Mouse (Mus musculus): ENCODE measurements around the gene Creb5. TPM values are rescaled to one million over a fixed set of nuclear protein-coding genes. Genes with fewer than 3 reads are reported as not detected.

Creb5 gene
- total RNA-seq, 1 experiment, result 1.1 TPM

GRCm38 (mm10) chr6:53541798-53542197 lies 254.7 kb downstream of the Creb5 start:
- Histone ChIP-seq H3K9me3 (ENCODE audit: control insufficient read depth, insufficient read depth, low read depth, low read length) (no peaks in the 10 kb centered on the region), H3K4me1 (ENCODE audit: control insufficient read depth in 2 of 2, insufficient read depth in 2 of 2, low read length in 2 of 2, poor library complexity in 1 of 2) (no peaks in the 10 kb centered on the region), H3K27ac (ENCODE audit: insufficient read depth, low read depth, low read length, poor library complexity, severe bottlenecking) (no peak overlapping the region), H3K9ac (ENCODE audit: insufficient read depth, low read depth, low read length, poor library complexity, severe bottlenecking) (no peak overlapping the region), H3K36me3 (ENCODE audit: control insufficient read depth, insufficient read depth, low read length, poor library complexity, severe bottlenecking) (no peaks in the 10 kb centered on the region), H3K4me3 (ENCODE audit: insufficient read depth in 1 of 2, low read depth in 1 of 2, low read length in 2 of 2, poor library complexity in 1 of 2, severe bottlenecking in 1 of 2) (no peak overlapping the region)
- in situ Hi-C loops (cut with MboI; ENCODE audit: low sequenced_read_pairs in 2 of 2, unreplicated experiment in 2 of 2), result no loop called here
- TF ChIP-seq ZC3H11A (IDR thresholded peaks at IDR 0.05; ENCODE audit: borderline replicate concordance, low read depth, low read length) (no peak), HCFC1 (IDR thresholded peaks at IDR 0.05; ENCODE audit: borderline replicate concordance, insufficient read depth, low read length) (no peak), CHD2 (IDR thresholded peaks at IDR 0.05; ENCODE audit: low read depth, low read length) (no peak), ZNF384 (IDR thresholded peaks at IDR 0.05; ENCODE audit: low read depth, low read length) (no peak), MAFK (IDR thresholded peaks at IDR 0.05; ENCODE audit: insufficient read depth, low read depth, low read length) (no peak)
- no peak for DNase-seq (ENCODE audit: low read depth, low spot score)

- in situ Hi-C loops (cut with MboI; ENCODE audit: low sequenced_read_pairs in 2 of 2, unreplicated experiment in 2 of 2), result no loop called here
These were observed 258.4 kb downstream of the Creb5 start for GRCm38 (mm10) chr6:53545483-53545900.

GRCm38 (mm10) chr6:53545989-53546388 lies 258.9 kb downstream of the Creb5 start:
- TF ChIP-seq ZNF384 (IDR thresholded peaks at IDR 0.05; ENCODE audit: low read depth, low read length), result no peak
- Histone ChIP-seq H3K9me3 (ENCODE audit: control insufficient read depth, insufficient read depth, low read depth, low read length) (no peaks in the 10 kb centered on the region), H3K4me3 (ENCODE audit: insufficient read depth in 1 of 2, low read depth in 1 of 2, low read length in 2 of 2, poor library complexity in 1 of 2, severe bottlenecking in 1 of 2) (no peak overlapping the region), H3K36me3 (ENCODE audit: control insufficient read depth, insufficient read depth, low read length, poor library complexity, severe bottlenecking) (no peaks in the 10 kb centered on the region), H3K27ac (ENCODE audit: insufficient read depth, low read depth, low read length, poor library complexity, severe bottlenecking) (no peak overlapping the region), H3K4me1 (ENCODE audit: control insufficient read depth in 2 of 2, insufficient read depth in 2 of 2, low read length in 2 of 2, poor library complexity in 1 of 2) (no peaks in the 10 kb centered on the region), H3K9ac (ENCODE audit: insufficient read depth, low read depth, low read length, poor library complexity, severe bottlenecking) (no peak overlapping the region)
- in situ Hi-C loops (cut with MboI; ENCODE audit: low sequenced_read_pairs in 2 of 2, unreplicated experiment in 2 of 2), result no loop called here
- no peak for DNase-seq (ENCODE audit: low read depth, low spot score)

More at GRCm38 (mm10) chr6:53545483-53545900, 258.4 kb downstream of the Creb5 start:
- H3K27ac ChIP-seq (ENCODE audit: insufficient read depth, low read depth, low read length, poor library complexity, severe bottlenecking), result no peak overlapping the region
- DNase-seq (ENCODE audit: low read depth, low spot score), result no peak
- H3K9ac ChIP-seq (ENCODE audit: insufficient read depth, low read depth, low read length, poor library complexity, severe bottlenecking), result no peak overlapping the region
- no peaks in the 10 kb centered on the region for H3K36me3 ChIP-seq (ENCODE audit: control insufficient read depth, insufficient read depth, low read length, poor library complexity, severe bottlenecking)
- H3K9me3 ChIP-seq (ENCODE audit: control insufficient read depth, insufficient read depth, low read depth, low read length), result no peaks in the 10 kb centered on the region
- no peak overlapping the region for H3K4me3 ChIP-seq (ENCODE audit: insufficient read depth in 1 of 2, low read depth in 1 of 2, low read length in 2 of 2, poor library complexity in 1 of 2, severe bottlenecking in 1 of 2)
- no peaks in the 10 kb centered on the region for H3K4me1 ChIP-seq (ENCODE audit: control insufficient read depth in 2 of 2, insufficient read depth in 2 of 2, low read length in 2 of 2, poor library complexity in 1 of 2)
- TF ChIP-seq HCFC1 (IDR thresholded peaks at IDR 0.05; ENCODE audit: borderline replicate concordance, insufficient read depth, low read length), result no peak
- no peak for TF ChIP-seq ZNF384 (IDR thresholded peaks at IDR 0.05; ENCODE audit: low read depth, low read length)
- TF ChIP-seq CHD2 (IDR thresholded peaks at IDR 0.05; ENCODE audit: low read depth, low read length), result no peak
- TF ChIP-seq MAFK (IDR thresholded peaks at IDR 0.05; ENCODE audit: insufficient read depth, low read depth, low read length), result no peak
- no peak for TF ChIP-seq ZC3H11A (IDR thresholded peaks at IDR 0.05; ENCODE audit: borderline replicate concordance, low read depth, low read length)

- H3K27ac ChIP-seq (ENCODE audit: insufficient read depth, low read depth, low read length, poor library complexity, severe bottlenecking), result no peak overlapping the region
- H3K4me1 ChIP-seq (ENCODE audit: control insufficient read depth in 2 of 2, insufficient read depth in 2 of 2, low read length in 2 of 2, poor library complexity in 1 of 2), result no peaks in the 10 kb centered on the region
- H3K36me3 ChIP-seq (ENCODE audit: control insufficient read depth, insufficient read depth, low read length, poor library complexity, severe bottlenecking), result no peaks in the 10 kb centered on the region
- no peak for DNase-seq (ENCODE audit: low read depth, low spot score)
- no peak overlapping the region for H3K9ac ChIP-seq (ENCODE audit: insufficient read depth, low read depth, low read length, poor library complexity, severe bottlenecking)
- in situ Hi-C loops (cut with MboI; ENCODE audit: low sequenced_read_pairs in 2 of 2, unreplicated experiment in 2 of 2), result no loop called here
- TF ChIP-seq CHD2 (IDR thresholded peaks at IDR 0.05; ENCODE audit: low read depth, low read length) (no peak), HCFC1 (IDR thresholded peaks at IDR 0.05; ENCODE audit: borderline replicate concordance, insufficient read depth, low read length) (no peak), MAFK (IDR thresholded peaks at IDR 0.05; ENCODE audit: insufficient read depth, low read depth, low read length) (no peak), ZC3H11A (IDR thresholded peaks at IDR 0.05; ENCODE audit: borderline replicate concordance, low read depth, low read length) (no peak), ZNF384 (IDR thresholded peaks at IDR 0.05; ENCODE audit: low read depth, low read length) (no peak)
- H3K9me3 ChIP-seq (ENCODE audit: control insufficient read depth, insufficient read depth, low read depth, low read length), result no peaks in the 10 kb centered on the region
- H3K4me3 ChIP-seq (ENCODE audit: insufficient read depth in 1 of 2, low read depth in 1 of 2, low read length in 2 of 2, poor library complexity in 1 of 2, severe bottlenecking in 1 of 2), result no peak overlapping the region
These were observed 261.2 kb downstream of the Creb5 start for GRCm38 (mm10) chr6:53548236-53548635.

- no peak overlapping the region for H3K4me3 ChIP-seq (ENCODE audit: insufficient read depth in 1 of 2, low read depth in 1 of 2, low read length in 2 of 2, poor library complexity in 1 of 2, severe bottlenecking in 1 of 2)
- H3K27ac ChIP-seq (ENCODE audit: insufficient read depth, low read depth, low read length, poor library complexity, severe bottlenecking), result no peak overlapping the region
- no peak for TF ChIP-seq MAFK (IDR thresholded peaks at IDR 0.05; ENCODE audit: insufficient read depth, low read depth, low read length)
- TF ChIP-seq ZNF384 (IDR thresholded peaks at IDR 0.05; ENCODE audit: low read depth, low read length), result no peak
- TF ChIP-seq CHD2 (IDR thresholded peaks at IDR 0.05; ENCODE audit: low read depth, low read length), result no peak
- TF ChIP-seq ZC3H11A (IDR thresholded peaks at IDR 0.05; ENCODE audit: borderline replicate concordance, low read depth, low read length), result no peak
- no peak for TF ChIP-seq HCFC1 (IDR thresholded peaks at IDR 0.05; ENCODE audit: borderline replicate concordance, insufficient read depth, low read length)
- H3K9me3 ChIP-seq (ENCODE audit: control insufficient read depth, insufficient read depth, low read depth, low read length), result no peaks in the 10 kb centered on the region
- in situ Hi-C loops (cut with MboI; ENCODE audit: low sequenced_read_pairs in 2 of 2, unreplicated experiment in 2 of 2), result no loop called here
- H3K36me3 ChIP-seq (ENCODE audit: control insufficient read depth, insufficient read depth, low read length, poor library complexity, severe bottlenecking), result no peaks in the 10 kb centered on the region
- no peak for DNase-seq (ENCODE audit: low read depth, low spot score)
- H3K9ac ChIP-seq (ENCODE audit: insufficient read depth, low read depth, low read length, poor library complexity, severe bottlenecking), result no peak overlapping the region
- no peaks in the 10 kb centered on the region for H3K4me1 ChIP-seq (ENCODE audit: control insufficient read depth in 2 of 2, insufficient read depth in 2 of 2, low read length in 2 of 2, poor library complexity in 1 of 2)
These were observed 262.3 kb downstream of the Creb5 start for GRCm38 (mm10) chr6:53549409-53549808.
